Mouse (Mus musculus) liver, adult 2 months (tissue): ENCODE measurements around the gene Asah2. TPM values are rescaled to one million over a fixed set of nuclear protein-coding genes. Genes with fewer than 3 reads are reported as not detected.

Experiments used
- DNase-seq: peaks from one replicate; pipeline ENCODE4 v3.0.0-alpha.2; 2011; ENCODE audit warnings: low read depth, low spot score; ENCODE audit errors: extremely low read depth
- H3K27ac ChIP-seq: fragments of 200-500 bp; replicated peaks from 2 replicates; pipeline ENCODE4 v1.5.1; 2012; ENCODE audit warnings: low read depth, mild to moderate bottlenecking, control low read depth, inconsistent platforms, low read length; ENCODE audit not compliant: insufficient read depth
- H3K27me3 ChIP-seq: fragments of 200-500 bp; 2 replicates; pipeline ENCODE4 v1.6.1; 2012; ENCODE audit warnings: mild to moderate bottlenecking, moderate library complexity, low read length, inconsistent platforms; ENCODE audit not compliant: control insufficient read depth, insufficient read depth
- H3K36me3 ChIP-seq: fragments of 200-500 bp; 2 replicates; pipeline ENCODE4 v1.6.1; 2012; ENCODE audit warnings: low read length, inconsistent platforms; ENCODE audit not compliant: control insufficient read depth, insufficient read depth
- H3K4me1 ChIP-seq: fragments of 200-500 bp; 2 replicates; pipeline ENCODE4 v1.6.1; 2011; ENCODE audit warnings: low read length; ENCODE audit not compliant: control insufficient read depth, insufficient read depth
- H3K4me3 ChIP-seq: fragments of 200-500 bp; 2 replicates; pipeline ENCODE4 v1.5.1; 2011; ENCODE audit warnings: low read depth, mild to moderate bottlenecking, control low read depth, low read length, moderate library complexity; ENCODE audit not compliant: insufficient read depth
- H3K79me2 ChIP-seq: fragments of 200-500 bp; 2 replicates; pipeline ENCODE4 v1.6.1; 2012; ENCODE audit warnings: inconsistent platforms, mild to moderate bottlenecking, low read length, moderate library complexity; ENCODE audit not compliant: control insufficient read depth, insufficient read depth
- H3K9ac ChIP-seq: fragments of 200-500 bp; 2 replicates; pipeline ENCODE4 v1.6.1; 2012; ENCODE audit warnings: low read depth, mild to moderate bottlenecking, control low read depth, inconsistent platforms, low read length
- CTCF ChIP-seq: fragments of 200-500 bp; IDR thresholded peaks from 2 replicates; pipeline ENCODE4 v1.5.1; 2011; ENCODE audit warnings: low read depth, low read length, control low read depth
- POLR2A ChIP-seq: fragments of 200-500 bp; IDR thresholded peaks from 2 replicates; pipeline ENCODE4 v1.6.1; 2011; ENCODE audit warnings: low read length, control low read depth; ENCODE audit not compliant: insufficient read depth; ENCODE audit errors: extremely low read depth
- WGBS: fragments of 180-500 bp; shearing (Covaris S2); methylation state at CpG from one replicate; pipeline ENCODE4 v1.1.7; 2018; 5-methylcytosine and 5-hydroxymethylcytosine counted together
- polyA plus RNA-seq: library from polyadenylated mRNA; depleted of rRNA; stranded (reverse); fragments of >200 nt; gene quantifications from 2 replicates; pipeline ENCODE4 v1.2.3, GENCODE M21; 2012; rRNA removed
- total RNA-seq: library from RNA; depleted of rRNA; stranded (reverse); fragments of >200 nt; gene quantifications from 2 replicates; pipeline ENCODE4 v1.2.3, GENCODE M21; 2014; rRNA removed

The Asah2 gene
- total and polyA plus RNA-seq, 2 experiments = 7.8 to 16.6 TPM

DNA sequence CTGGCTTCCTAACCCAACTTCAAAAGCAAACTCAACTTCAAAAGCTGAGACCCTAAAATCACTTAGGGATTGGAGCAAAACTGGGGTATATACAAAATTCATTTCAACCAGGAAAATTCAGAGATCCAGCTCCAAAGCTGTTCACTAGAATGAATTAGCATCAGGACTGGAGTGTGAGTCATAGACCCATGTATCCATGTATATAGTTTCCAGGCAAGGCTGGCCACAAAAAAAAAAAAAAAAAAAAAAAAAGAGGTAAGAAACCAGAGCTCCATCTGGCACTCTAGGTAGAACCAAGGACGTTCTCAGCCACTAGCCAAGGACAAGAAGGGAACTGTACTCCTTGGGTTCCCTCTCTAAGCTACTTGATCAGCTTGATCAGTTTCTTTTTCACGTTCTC lies 154.2 kb downstream of the Asah2 start:
- Histone ChIP-seq H3K36me3 (peaks cover 22% of the 10 kb centered on the region), H3K79me2 (no peaks in the 10 kb centered on the region), H3K9ac (no peak overlapping the region), H3K27me3 (no peaks in the 10 kb centered on the region), H3K27ac (no peak overlapping the region), H3K4me3 (no peak overlapping the region), H3K4me1 (no peaks in the 10 kb centered on the region)
- no peak for TF ChIP-seq CTCF
- no peak for TF ChIP-seq POLR2A
- 85% methylated on average over 2 of the region's 2 CpGs for WGBS
- DNase-seq = no peak

DNA sequence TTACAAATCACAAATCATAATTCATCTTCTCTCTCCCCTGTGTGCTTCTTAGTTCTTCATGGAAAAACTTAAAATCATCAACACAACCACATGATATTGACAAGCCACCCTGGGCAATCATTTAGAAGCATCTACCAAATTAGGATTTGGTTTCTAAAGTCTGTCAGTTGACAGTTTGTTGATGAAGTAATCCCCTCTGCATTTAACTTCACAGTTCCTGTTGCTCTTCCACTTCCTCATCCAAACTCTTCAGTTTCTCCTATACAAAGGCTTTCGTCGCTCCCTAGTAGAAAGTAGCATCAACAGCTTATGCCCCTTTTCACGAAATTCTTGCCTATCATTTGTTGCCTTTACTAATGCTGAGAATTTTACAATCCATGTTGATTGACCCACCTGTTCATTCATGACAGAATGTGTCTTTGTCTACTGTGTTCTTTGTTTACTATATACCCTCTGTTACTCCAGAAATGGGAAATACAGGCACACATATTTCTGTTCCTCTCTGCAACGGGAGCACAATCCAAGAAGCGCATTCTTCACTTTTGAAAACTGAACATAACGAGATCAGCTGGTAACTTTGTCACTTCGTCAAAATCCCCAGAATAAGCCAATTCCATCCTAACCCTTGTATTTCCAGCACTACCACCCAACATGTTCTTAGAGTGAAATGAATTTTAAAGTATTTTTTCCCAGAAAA lies 157.1 kb downstream of the Asah2 start:
- peaks cover 42% of the 10 kb centered on the region for H3K36me3 ChIP-seq
- 85% methylated on average over 7 of the region's 7 CpGs for WGBS
- H3K27ac ChIP-seq = no peak overlapping the region
- TF ChIP-seq POLR2A (no peak), CTCF (no peak)
- no peaks in the 10 kb centered on the region for H3K4me1 ChIP-seq
- no peaks in the 10 kb centered on the region for H3K27me3 ChIP-seq
- H3K79me2 ChIP-seq = no peaks in the 10 kb centered on the region
- H3K4me3 ChIP-seq = no peak overlapping the region
- no peak overlapping the region for H3K9ac ChIP-seq
- DNase-seq = no peak

Other genes starting within 250 kb of the Asah2 start
- gene A1cf, start 239.4 kb downstream of the Asah2 start, total RNA-seq = 117 and 133 TPM in 2 replicates
- 52.9 and 53.4 TPM in 2 replicates for gene A1cf, start 239.4 kb downstream of the Asah2 start, polyA plus RNA-seq